Mouse (Mus musculus) erythroblast, embryonic 14.5 days (primary cell): Measurements from ENCODE around the gene Atpif1.

Experiments used
- GATA1 ChIP-seq: IDR thresholded peaks from 2 replicates; pipeline ENCODE4 v1.6.1; 2012; ENCODE audit warnings: low read length, inconsistent platforms, mixed read lengths
- TAL1 ChIP-seq: IDR thresholded peaks from 3 replicates; pipeline ENCODE4 v1.6.1; 2012; ENCODE audit warnings: low read length, inconsistent platforms, mixed read lengths

DNA sequence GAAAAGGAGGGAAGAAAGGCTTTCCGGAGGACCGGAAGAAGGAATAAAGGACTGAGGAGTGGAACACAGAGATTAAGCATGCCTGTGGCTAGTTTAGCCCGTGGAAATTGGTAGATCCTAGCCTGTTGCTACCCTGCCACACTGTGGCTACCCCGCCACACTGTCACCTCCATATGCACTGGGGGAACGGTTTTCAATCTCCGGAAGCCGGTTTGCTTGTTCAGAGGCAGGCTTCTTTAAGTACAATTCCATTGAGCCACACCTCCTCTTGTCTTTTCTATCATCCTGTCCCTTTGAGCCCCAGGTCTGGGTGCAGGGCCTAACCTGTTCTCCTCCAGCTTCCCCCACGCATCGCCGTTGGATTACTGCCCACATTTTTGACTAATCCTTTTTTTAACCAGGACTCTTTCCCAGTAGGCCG lies 9.1 kb downstream of the Atpif1 start:
- TF ChIP-seq GATA1 (no peak), TAL1 (no peak)
